Mouse (Mus musculus) brain, embryonic 14.5 days (tissue): ENCODE data around the gene Dpep3. TPM values are rescaled to one million over a fixed set of nuclear protein-coding genes. Genes with fewer than 3 reads are reported as not detected.
A peak's percentile ranks its signal among the peaks of the same experiment; 100 is the strongest.

Experiments
- DNase-seq: peaks from one replicate; pipeline ENCODE4 v3.0.0-alpha.2; 2011; ENCODE audit warnings: low read depth
- CTCF ChIP-seq: fragments of 200-500 bp; IDR thresholded peaks from 2 replicates; pipeline ENCODE4 v1.5.1; 2012; ENCODE audit warnings: inconsistent platforms, mild to moderate bottlenecking, moderate library complexity, borderline replicate concordance; ENCODE audit not compliant: insufficient read depth, insufficient read length; ENCODE audit errors: extremely low read depth
- POLR2A ChIP-seq: fragments of 200-500 bp; IDR thresholded peaks from 2 replicates; pipeline ENCODE4 v1.6.1; 2012; ENCODE audit warnings: mild to moderate bottlenecking, inconsistent platforms, borderline replicate concordance; ENCODE audit not compliant: poor library complexity, insufficient read depth, insufficient read length, severe bottlenecking; ENCODE audit errors: extremely low read depth
- polyA plus RNA-seq: library from polyadenylated mRNA; depleted of rRNA; stranded (reverse); fragments of >200 nt; gene quantifications from 2 replicates; pipeline ENCODE4 v1.2.3, GENCODE M21; 2012

Gene Dpep3
- polyA plus RNA-seq, 1 experiment: not detected

DNA sequence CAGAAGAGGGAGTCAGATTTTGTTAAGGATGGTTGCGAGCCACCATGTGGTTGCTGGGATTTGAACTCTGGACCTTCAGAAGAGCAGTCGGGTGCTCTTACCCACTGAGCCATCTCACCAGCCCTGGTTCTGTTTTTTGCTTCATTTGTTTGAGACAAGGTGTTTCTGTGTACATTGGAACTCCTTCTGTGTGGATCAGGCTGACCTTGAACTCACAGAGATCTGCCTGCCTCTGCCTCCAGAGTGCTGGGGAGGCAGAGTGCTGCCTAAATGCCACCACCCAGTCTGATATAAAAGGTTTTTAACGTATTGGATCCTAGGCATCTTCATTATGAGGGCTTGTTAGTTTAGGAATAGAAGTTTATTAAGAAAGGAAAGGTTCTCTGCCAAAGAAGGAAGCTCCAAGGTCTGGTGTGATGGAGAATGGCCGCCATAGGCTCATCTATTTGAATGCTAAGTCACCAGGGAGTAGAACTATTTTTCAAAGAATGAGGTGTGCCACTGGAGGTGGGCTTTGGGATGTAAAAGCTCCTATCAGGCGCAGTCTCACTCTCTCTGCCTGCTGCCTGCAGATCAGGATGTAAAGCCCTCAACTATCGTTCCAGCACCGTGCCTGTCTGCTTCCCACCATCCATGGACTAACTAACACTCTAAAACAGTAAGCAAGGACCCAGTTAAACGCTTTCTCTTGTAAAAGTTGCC is 8.1 kb downstream of the Dpep3 start:
- no peak for TF ChIP-seq CTCF
- TF ChIP-seq POLR2A: no peak
- no peak for DNase-seq

DNA sequence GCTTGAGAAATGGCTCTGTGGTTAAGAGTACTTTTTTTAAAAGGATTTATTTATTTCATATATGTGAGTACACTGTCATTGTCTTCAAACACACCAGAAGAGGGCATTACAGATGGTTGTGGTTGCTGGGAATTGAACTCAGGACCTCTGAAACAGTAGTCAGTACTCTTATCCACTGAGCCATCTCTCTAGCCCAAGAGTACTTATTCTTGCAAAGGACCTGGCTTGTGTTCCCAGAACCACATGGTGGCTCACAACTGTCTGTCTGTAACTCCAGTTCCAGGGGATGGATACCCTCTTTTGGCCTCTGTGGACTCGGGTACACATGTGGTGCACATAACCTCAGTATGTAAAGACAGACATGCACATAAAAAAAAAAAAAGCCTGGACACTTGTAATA is 9.9 kb downstream of the Dpep3 start:
- DNase-seq: no peak
- TF ChIP-seq POLR2A: no peak

DNA sequence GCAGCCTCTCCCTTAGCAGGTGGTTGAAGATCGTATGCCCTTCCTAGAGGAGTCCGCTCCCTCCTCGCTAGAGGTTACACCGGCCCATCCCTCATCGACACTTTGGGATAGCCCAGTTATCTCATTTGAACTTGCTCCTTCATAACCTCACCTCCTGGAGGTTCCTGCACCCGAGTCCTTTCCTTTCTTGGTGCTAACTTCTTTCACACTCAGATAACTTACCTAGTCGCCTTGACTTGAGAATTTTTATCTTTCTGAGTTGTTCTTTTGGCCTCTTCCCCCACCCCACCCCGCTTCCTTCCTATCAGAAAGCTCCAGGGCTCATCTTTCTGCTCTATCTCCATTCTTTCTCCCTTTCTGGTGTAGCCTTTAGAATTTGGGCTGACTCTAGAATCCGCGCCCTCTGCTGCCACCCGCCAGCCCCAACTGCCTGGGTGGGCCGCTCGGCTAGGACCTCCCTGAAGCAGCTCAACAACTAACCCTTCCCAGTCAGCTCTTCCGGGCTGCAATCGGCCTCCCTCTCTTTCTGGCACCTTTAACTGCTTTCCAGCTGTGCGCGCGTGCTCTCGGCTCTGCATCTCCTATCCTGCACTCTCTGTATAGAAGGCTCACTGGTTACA is 12.4 kb downstream of the Dpep3 start:
- DNase-seq: peak; percentile 17
- TF ChIP-seq POLR2A (no peak), CTCF (no peak)

DNA sequence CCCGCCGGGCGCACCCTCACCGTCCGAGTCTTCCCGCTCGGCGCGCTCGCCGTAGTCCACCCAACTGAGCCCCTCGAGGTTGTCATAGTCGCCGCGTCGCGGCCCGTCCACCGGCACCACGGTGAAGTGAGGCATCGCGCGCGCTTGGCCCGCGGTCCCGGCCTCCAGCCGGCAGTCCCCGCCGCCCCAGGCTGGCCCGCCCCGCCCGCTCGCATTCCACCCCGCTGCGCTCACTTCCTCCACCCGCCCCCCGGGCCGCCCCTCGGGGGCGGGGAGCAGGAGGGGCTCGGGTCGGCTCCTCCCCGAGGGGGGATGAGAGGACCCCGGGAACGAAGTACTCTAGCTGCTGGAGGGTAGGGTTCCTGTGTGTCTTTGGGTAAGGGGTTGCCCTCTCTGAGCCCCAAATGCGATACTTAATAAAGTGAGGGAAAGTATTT is 13.3 kb downstream of the Dpep3 start, which contains the start of gene Slc12a4:
TSS of gene Slc12a4 (minus strand) at position 193 of the 437 bp plus-strand sequence.
- peak; percentile 77 for DNase-seq
- TF ChIP-seq CTCF: no peak
- peak; percentile 73 for TF ChIP-seq POLR2A

DNA sequence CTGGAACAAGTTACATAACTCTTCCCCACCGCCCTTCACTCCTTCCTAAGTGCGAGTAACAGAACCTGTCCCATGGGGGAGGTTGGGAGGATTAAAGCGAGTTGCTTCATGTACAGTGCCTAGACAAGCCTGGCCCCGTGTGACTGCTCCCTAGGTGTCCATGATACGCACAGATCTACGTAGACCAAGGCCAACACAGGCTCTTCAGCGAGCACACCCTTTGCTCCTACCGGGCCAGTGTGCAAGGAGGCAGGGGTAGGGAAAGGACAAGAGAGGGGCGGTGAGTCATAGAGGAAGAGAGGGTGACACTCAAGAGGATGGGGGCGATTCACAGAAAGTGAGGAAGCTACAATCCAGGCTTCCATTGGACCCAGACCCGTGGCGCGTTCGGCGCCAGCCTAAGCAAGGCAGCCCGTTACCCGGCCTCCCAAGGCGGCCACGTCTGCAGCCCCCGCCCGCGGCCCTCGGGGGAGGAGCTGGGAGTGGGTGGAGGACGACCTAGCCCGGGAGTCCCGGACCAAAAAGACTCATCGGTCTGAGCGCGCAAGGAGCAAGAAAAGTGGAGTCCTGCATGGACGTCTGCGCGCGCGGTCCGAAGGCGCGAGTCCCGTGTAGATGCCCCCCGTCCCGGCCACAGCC is 13.8 kb downstream of the Dpep3 start:
- no peak for TF ChIP-seq CTCF
- TF ChIP-seq POLR2A: no peak
- peak; percentile 32 for DNase-seq

DNA sequence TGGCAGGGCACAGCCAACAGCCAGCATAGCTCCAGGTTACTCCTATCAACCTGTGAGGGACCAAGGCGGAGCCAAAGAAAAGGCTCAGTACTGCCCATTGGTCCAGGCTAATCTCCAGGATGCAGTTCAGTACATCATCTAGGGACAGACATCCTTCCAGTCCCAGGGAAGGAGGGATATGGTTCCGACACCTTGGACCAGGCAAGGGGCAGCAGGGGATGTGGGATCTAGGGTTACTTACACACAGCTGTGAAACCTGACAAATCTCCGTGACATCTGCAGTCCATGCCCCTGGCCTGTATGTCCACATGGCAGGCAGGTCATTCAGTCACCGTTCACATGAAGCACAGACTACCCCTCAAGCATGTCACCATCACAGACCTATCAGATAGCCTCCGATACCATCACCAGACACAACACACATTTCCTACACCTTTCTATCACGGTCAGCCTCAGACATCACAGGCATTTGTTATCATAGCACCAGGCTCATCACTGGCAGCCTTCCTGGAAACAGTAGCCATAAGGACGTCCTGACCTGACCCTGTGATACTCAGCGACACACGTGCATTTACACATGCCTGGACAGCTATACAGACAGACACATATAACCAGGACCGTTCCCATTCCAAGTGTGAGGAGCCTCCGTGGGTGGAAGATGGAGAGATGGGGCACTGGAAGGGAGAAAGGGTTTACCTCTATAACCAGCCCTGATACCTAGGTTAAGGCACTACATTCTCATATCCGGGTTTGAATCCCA is 14.5 kb downstream of the Dpep3 start:
- no peak for TF ChIP-seq CTCF
- no peak for TF ChIP-seq POLR2A
- no peak for DNase-seq

DNA sequence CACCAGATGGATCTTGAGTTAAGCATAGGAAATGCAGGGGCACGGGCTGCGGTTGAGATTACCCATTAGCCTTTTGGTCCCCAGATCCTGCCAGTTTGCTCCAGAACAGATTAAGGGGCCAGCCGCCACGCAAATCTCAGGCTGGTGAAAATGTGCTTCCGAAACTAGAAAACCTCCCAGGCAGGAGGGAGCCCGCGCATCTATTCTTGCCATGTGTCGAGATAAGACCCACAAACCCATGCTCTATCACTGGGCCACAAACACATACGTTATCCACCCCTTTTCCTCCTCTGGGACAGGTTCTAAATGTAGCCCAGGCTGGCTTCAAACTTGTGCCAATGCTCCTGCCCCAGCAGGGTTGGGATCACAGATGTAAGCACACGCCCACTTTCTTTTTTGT is 17.7 kb downstream of the Dpep3 start:
- DNase-seq: no peak
- TF ChIP-seq POLR2A (no peak), CTCF (no peak)

DNA sequence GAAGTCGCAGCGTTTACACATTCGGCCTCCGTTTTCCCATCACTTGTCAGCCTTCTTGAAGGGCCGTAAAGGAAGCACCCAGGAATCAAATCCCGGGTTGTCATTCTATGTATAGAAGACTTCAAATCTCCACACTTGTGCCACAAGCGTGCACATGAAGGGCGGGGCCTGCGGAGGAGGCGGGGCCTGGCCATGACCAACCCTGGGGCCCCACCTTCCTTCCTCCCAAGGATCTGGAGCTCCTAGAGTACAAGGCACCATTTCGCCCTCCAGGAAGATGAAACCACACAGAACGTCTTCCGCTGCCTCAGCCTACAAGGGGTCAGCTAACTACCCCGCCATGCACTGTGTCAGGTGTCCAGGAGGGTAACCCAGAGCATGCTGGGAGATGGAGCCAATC is 18.1 kb downstream of the Dpep3 start:
- DNase-seq: no peak
- TF ChIP-seq CTCF: no peak
- no peak for TF ChIP-seq POLR2A

DNA sequence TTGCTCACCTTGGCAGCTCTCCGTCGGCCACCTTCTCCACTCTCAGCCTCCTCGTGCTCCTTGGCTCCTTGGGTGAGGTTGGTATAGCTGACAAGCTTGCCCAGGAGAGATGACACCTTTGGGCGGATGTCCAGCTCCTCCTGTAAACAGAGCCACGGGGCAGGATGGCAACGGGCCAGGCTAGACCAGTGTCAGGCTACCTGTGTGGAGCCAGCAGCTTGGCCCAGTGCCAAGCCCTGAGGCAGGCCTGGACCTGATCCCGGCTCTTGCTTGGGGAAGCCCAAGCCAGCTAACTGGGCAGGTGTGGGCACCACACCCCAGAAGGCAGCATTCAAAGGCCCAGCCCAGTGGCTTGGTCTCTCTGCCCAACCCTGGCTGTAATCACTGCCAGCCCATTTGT is 19.9 kb downstream of the Dpep3 start:
- peak; percentile 3 for DNase-seq
- TF ChIP-seq CTCF (no peak), POLR2A (no peak)

DNA sequence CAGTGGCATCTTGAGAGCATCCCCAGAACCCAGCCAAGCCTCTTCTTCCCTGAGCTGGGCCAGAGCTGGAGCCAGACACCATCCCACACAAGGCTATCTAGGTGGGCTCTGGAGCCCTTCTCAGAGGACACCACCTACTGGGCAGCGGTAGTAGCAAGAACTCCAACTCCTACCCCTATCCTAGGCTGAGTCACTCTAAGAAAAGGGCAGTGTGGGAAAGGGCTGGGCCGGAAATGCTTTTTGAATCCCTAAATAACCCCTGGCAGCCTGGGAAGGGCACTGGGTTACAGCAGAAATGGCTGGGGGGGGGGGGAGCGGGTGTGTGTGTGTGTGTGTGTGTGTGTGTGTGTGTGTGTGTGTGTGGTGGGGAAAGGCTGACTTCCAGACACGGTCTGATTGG is 21.4 kb downstream of the Dpep3 start:
- no peak for TF ChIP-seq CTCF
- no peak for TF ChIP-seq POLR2A
- no peak for DNase-seq

DNA sequence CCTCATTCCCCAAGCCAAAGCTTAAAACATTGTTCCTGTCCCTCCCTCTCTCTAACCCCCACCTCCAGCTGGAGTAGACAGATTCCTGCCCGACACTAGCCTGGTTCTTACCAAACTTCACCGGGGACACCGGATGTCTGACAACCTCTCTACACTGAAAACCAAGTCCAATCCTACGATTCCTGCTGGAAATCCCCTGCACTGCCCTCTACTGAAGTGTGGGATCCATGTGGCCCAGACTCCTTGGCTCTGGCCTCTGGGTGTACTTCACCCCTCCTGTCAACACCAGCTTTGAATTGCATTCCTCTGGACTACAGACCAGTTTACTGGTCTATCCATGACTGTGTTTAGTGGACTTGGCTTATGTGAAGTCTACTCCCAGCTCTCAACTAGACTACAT is 22.7 kb downstream of the Dpep3 start:
- TF ChIP-seq CTCF (no peak), POLR2A (no peak)
- no peak for DNase-seq

DNA sequence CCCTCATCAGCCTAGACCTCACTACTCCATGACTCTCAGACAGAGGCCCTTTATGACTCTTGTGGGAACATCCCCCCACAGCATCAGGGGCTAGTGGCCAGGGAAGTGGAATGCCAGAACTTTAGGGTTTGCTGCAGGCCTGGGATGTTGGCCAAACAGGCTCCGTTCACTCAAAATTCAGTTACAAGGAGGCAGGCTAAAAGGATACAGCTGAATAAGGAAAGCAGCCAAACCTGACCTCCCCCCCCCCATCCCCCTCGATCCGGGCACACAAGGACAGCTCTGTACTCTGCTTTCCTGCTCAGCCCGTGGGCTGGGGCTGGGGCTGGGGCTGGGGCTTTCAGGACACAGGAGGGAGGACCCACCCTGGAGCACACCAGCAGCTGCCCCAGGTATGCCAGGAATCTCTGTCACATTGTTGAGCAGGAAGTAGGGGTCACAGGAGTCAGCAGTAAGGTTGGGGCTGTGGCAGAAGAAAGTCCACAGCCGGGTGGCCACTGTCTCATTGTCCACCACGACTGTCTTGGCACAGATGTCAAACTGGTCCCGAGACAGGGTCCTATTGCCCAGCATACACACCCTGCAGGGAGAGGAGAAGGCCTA is 28.1 kb downstream of the Dpep3 start:
- peak; percentile 87 for DNase-seq
- TF ChIP-seq CTCF (no peak), POLR2A (no peak)

DNA sequence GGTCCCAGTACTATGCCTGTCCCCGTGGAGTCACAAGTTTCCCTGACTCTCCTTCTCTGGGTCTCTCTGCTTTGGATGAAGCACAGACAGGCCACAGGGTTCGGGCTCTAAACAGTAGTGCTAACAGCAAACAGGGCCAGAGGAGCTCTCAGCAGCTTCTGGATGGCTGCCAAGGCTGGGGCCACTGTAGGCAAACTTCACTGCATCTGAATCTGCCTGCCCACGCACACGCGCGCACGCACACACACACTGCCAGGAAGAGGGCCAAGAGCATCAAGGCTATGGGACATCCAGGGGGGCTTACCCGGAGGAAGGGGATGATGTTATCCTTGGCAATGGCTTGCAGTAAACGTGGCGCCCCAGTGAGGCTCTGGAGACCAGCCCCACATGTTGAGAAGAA is 29.9 kb downstream of the Dpep3 start:
- TF ChIP-seq POLR2A (no peak), CTCF (no peak)
- peak; percentile 78 for DNase-seq
